Mouse (Mus musculus): ENCODE data around the gene Lmbrd2. TPM values are rescaled to one million over a fixed set of nuclear protein-coding genes. Genes with fewer than 3 reads are reported as not detected.
"Not testable (repeated sequence)": the region's sequence is repeated elsewhere in the genome, so short reads cannot be mapped to it uniquely, and the experiment has no call there.

The Lmbrd2 gene
- total RNA-seq, 2 experiments from 2014 or later = 26.9 to 31.0 TPM

DNA sequence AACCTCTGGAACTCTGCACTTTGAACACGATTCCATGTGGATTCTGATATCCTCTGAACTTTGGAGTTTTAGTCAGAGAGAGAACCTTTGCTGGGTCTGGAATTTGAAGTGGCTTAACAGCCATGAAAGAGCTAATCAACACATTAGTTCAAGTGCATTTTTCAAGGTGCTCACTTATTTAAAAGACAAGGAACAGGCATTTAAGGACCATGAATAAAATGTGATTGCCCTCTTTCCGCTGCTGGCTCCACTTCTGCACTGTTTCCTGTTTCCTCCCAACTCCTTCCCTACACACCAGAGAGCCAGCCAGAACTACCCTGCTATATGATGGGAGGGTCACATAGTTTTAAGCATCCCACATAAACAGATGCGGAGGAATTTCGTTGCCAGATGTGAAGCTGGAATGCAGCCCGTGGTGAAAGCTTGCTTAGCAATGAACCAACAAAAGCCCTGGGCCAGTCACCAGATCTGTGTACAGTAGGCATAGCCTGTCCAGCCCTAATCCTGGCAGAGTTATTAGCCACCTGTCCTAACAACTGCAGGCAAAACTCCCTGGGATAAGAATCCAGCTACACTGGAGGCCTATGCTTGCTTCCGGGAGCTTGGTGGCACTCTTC, 5.4 kb upstream of the Lmbrd2 start:
- no peak for DNase-seq

DNA sequence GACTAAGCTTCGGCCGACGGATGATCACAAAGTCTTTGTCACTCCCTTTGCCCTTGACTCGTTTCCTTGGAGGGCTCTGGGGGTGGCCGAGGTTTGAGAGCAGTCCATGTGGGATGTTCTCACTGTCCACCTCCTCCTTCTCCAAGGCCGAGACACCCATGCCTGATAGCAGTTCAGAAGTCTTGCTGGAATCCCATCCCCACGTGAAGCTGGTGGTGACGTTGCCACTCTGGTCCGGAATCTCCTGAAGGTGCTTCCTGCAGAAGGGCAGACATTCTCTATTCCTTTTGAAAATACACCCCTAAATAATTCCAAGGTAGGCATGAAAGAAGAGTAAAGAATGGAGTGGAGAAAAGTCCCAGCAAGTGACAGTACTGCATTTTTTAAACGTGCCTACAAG, 903 bp upstream of the Lmbrd2 start:
- peak in 1 of 2 experiments; percentile 14 for DNase-seq

DNA sequence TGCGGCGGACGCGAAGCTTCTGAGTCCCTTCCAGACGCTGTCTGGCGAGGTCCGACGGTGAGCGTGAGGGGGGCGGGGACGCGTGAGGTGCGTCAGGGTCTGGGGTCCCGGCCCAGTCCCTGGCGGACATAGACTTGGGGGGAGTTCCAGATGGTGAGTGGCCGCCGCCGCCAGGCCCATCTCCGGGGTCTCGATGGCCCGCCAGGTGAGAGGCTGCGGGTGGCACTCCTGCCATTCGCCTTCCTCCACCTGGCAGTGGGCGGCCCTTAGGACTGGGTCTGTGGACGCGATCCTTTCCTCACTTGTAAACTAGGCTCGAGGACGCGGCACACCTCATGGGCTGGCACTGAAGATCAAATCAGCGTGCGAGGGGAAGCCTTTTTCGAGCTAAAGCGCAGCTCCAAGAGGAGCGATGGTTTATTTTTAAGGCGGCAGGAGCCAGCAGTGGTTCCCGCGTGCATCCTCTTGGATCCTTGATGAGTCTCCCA, 378 bp downstream of the Lmbrd2 start:
- DNase-seq = peak in 1 of 2 experiments; percentile 49

DNA sequence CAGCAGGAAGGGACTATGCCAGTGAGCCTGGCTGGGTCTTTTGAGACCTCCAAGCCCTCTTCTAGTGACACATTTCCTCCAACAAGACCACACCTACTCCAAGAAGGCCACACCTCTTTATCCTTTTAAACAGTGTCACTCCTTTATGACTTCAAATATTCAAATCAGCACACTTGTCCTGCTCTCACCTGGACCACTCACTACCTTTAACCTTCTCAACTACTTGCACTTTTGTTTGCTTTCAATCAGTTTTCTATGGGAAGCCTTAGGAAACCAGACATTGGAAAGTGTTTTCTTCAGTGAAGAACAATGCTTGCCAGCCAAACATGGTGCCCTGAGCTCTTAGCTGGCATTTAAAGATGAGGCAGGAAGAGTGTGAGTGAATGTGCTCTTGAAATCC, 15.0 kb downstream of the Lmbrd2 start, which contains the start of gene Skp2:
TSS of gene Skp2 (minus strand) at position 101 of the 400 bp plus-strand sequence.
- no peak for DNase-seq

DNA sequence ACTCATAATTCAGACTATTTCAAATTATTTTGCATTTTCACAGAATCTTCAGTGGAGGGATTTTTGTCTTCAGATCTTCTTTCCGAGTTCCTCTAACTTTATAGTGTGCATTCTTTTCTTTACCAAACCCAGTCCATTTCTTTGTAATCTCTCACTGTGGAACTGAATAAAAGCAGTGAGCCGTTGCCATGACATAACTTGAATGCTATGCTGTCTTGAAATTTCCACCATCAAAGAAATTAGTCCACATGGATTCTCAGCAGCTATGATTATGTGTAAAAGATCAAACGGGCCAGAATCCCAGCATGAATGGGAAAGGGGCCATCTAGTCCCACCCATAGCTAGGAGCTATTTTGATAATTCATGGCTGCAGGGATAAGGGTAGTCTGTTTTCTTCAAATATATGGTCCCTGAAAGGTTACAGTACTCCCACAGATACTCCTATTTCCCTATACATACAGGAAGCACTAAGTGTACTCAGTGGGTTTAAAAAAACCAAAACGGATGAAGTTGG, 22.3 kb downstream of the Lmbrd2 start:
- DNase-seq = no peak

DNA sequence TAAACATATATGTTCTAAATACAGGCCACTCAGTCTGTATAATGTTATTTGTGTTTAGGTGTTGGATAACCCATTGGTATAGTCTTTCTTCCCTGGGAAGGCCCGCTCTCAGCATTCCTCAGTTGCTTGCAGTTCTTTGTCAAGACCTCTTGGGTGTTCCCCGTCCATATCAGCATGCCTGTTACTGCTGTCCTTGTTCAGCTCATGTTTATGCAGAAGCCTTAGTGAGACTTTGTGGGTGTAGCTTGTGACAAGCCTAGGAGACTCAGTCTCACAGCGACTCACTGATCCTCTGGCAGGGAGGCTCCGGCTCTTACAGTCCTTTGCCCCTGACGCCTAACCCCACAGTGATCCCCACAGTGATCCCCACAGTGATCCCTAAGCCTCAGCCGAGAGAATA, 23.8 kb downstream of the Lmbrd2 start:
- no peak for DNase-seq

DNA sequence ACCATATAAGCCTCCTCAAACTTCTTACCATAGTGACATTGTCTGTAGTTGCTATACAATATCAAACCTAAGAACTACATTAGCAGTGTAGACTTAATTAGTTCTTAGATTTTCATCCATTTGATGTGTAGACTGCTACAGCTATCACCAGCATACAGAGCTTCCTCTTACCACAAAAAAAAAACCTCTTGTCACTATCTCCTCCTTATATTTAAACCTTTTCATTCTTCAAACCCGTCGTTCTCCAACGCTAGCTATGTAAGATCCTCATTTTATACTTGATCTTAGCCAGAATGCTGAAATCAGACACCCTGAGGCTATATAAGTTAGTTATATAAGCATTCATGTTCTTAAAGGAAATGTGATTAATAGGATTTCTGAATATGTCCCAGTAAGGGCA, 36.7 kb downstream of the Lmbrd2 start:
- no peak for DNase-seq

DNA sequence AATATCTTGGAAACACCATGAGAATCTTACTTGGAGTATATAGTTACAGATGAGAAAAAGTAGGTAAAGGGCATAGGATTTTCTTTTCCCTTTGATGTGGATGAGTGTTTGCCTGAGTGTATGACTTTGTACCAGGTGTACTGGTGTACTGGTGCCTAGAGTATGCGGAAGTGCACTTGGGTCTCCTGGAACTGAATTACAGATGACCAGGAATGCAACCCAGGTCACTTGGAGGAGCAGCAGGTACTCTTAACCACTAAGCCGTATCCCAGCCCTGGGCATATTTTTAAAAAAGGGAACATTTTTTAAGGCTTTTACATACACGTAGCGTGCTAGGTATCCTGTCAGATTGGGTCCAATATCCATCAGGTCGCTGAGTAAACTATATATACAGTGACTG, 43.6 kb downstream of the Lmbrd2 start:
- DNase-seq = no peak

DNA sequence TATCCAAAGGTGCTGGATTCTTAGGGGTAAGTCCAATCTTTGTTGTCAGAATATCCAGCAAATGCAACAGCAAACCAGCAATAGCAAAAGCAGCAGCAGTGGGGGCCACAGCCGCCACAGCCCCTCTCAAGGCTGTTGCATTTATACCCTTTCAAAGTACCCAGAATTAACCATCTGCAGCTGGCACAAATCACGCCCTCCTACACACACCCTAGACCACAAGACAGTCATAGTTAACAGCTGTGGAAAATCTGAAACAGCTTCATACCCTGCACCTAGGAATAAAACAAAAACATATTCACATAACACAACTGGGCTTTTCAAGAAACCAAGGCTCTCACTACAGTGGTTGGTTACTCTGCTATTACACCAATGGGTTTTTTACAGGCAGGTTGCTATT, 49.4 kb downstream of the Lmbrd2 start:
- DNase-seq = no peak

DNA sequence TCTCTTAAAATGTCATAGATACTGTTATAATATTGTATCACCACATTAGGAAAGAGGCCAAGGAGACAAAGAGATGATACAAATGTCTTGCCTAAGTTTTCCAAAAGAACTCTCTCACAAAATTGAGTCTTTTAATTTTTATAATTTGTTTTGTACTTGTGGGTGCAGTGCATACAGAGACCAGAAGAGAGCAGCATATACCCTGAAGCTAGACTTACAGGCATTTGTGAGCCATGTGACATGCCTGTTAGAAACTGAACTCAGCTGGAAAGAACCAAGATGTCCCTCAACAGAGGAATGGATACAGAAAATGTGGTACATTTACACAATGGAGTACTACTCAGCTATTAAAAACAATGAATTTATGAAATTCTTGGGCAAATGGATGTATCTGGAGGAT, 52.3 kb downstream of the Lmbrd2 start:
- not testable (repeated sequence) for DNase-seq

DNA sequence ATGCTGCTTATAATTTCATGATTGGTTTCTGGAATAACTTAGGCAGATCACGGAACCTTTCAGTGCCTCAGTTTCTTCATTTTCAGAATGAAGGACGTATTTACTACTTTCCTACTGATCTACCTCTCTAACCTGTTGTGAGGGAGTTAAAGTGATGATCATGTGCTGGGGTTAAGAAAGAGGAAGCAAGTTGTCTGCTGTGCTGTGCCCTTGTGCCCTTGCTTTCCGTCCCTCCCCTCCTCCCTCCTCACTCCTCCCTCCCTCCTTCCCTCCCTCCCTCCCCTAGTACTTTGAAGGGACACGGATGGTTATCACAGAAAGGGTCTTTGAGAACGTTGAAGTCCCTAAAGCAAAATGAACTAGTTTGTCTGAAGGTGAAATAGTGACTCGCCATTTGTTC, 58.1 kb downstream of the Lmbrd2 start:
- DNase-seq = no peak

DNA sequence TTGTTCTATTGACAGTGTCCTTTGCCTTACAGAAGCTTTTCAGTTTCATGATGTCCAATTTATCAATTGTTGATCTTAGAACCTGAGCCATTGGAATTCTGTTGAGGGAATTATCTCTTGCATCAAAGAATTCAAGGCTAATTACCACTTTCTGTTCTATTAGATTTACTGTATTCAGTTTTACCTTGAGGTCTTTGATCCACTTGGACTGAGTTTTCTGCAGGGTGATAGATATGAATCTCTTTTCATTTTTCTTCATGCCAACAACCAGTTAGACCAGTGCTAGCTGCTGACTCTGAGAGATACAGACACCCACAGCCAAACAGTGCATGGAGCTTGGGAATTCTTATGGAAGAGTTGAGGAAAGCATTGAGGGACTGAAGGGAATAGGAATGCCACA, 71.5 kb downstream of the Lmbrd2 start:
- DNase-seq = no peak

DNA sequence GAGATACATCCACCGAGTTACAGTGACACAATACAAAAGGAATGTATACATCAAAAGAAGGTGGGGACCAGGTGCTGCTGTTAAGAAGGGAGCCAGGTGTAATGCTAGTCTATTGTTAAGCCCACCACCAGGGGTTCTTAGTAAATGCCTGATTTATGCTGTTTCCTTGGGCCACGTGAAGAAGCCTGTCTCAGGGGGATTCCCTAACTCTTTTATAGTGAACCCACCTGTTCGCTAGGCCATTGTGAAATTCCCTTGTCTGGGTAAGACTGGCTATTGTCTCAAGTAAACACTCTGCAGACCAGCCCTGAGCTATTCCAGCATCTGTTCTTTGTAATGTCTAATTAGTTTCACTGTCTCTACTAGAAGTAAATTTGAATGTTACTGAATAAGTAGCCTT, 72.7 kb downstream of the Lmbrd2 start:
- not testable (repeated sequence) for DNase-seq

DNA sequence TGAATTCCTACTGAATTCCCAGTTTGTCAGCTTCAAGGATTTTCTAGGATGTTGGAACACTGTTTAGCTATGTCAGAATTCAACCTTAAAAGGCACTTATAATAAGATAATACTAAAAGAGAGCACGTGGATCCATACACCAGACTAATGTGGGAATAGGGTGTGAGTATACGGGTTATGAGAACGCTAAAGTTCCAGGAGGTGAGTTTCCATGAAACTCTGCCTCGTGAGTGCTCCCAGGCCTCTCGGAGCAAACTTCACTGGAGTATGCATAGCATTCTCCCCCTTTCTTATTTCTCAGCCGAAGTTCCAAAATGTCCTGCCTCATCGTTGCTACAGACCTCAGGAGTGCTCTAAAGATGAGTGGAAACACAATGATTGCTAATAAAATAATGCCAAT, 73.1 kb downstream of the Lmbrd2 start:
- not testable (repeated sequence) for DNase-seq

DNA sequence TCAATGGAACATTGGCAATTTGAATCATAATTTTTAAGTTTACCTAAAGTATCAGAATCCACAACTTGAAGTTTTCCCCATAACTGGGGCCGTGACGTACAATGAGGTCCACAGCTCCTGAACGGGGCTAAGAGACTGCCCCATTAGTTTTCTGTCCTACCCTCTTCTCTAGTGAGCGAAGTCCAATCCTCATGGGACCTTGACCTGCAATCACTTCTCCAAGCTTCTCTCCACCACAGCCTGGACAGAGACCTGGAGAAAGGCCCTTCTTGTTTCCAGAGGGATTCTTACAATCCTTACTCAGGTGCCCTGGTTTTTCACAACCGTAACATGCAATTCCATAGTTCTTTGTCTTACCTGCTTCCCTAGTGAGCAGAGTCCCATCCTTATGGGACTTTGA, 76.1 kb downstream of the Lmbrd2 start:
- DNase-seq = no peak

DNA sequence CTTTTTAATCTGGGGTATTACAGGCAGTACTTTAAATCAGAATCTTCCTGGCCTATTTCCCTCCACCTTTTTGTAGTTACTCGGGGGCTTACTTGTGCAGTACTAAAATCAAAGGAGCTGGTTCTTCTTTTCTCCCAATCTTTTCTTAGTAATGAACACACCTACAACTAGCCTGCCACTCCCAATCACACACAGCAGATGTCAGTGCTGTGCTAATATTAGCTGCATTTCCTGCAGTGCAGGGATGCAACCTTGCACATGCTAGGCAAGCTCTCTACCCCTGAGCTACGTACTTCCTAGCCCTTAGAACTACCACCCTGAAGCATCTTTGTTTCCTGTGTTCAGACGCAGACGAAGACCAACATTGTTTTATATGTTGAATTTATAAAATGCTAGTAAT, 90.6 kb downstream of the Lmbrd2 start:
- DNase-seq = not testable (repeated sequence)

DNA sequence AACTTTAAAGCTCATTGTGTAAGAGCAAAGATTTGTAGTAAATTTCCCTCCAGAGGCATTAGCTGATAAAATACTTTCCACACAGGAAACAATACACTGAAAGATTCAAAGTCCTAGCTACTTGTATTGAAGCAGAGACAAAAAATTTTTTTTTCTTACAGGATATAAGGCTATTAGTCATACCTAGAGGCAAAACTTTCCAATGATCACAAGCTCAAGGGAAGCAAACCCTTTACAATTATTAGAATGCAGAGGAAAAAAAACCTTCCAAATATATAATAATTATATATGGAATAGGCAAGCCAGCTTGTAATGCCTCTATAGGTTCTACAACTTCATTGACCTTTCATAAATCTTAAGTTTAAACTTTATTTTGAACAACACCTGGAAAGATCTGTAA, 106.0 kb downstream of the Lmbrd2 start:
- DNase-seq = no peak

Other genes starting within 250 kb of the Lmbrd2 start
- gene Ranbp3l, start 172.6 kb upstream of the Lmbrd2 start, total RNA-seq (2021) = not detected
- gene Nadk2, start 69.3 kb upstream of the Lmbrd2 start, total RNA-seq (2021) = 10 to 100 TPM; 57.9 to 79.4 TPM
- gene Skp2, start 14.9 kb downstream of the Lmbrd2 start, total RNA-seq (2021) = 1 to 10 TPM; 2.9 to 4.6 TPM
- not detected for gene Ugt3a1, start 136.3 kb downstream of the Lmbrd2 start, total RNA-seq (2021)
- under 1 TPM in 1 of 2 experiments, not detected in 1; 0.17 TPM for gene Ugt3a2, start 195.0 kb downstream of the Lmbrd2 start, total RNA-seq (2021)

Measured in adrenal gland, postnatal 36 days (tissue).